Mouse (Mus musculus) bone marrow, adult 2 months (tissue): ENCODE measurements around the gene Kcnk6.

Experiments
- CTCF ChIP-seq: fragments of 200-500 bp; IDR thresholded peaks from 2 replicates; pipeline ENCODE4 v1.5.1; 2011; ENCODE audit warnings: low read length, control low read depth; ENCODE audit not compliant: control insufficient read depth, insufficient read depth
- POLR2A ChIP-seq: fragments of 200-500 bp; IDR thresholded peaks from 2 replicates; pipeline ENCODE4 v1.6.1; 2011; ENCODE audit warnings: low read depth, mild to moderate bottlenecking, control low read depth, low read length, borderline replicate concordance; ENCODE audit not compliant: control insufficient read depth

DNA sequence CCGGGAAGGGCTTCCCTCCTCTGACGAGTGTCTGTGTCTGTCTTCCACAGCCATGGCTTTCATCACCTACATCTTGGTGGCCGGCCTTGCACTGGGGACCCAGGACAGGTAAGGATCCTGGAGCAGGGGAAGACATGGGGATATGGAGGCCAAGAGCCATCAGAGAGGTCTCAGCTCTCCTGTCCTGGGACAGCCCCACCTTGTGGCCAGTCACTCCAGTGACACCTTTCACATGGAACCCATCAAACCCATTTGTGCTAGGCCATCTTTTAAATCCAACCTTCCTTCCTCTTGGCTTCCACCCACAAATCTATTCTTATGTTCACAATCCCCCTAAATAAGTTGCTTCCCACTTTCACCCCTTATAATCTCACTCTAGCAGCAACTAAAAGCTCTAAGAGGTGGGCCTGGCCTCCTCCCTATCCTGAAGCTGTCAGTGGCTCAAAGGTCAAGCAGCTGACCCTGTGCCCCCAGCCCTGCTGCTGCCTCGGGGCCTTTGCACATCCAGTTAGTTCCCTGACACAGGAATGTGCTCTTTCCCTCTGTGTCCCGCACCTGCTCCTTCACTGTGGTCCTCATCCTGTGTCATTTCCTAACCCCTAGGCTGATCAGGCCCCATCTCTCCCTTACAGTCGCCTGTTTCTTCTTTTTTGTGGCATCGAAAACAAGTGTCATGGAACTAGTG lies 12.6 kb upstream of the Kcnk6 start:
- TF ChIP-seq CTCF, result peak; percentile 80
- TF ChIP-seq POLR2A, result no peak
